Mouse (Mus musculus) lung, adult 2 months (tissue): ENCODE measurements at regions not wholly inside any gene's neighbourhood (a gene's known extent, or its start where the extent isn't known, plus 50 kb on each side); places are given as distances from the start of the nearest gene placed in this dataset.
A peak's percentile ranks its signal among the peaks of the same experiment; 100 is the strongest.

Source experiments
- DNase-seq: peaks from one replicate; pipeline ENCODE4 v3.0.0; 2022
- H3K4me1 ChIP-seq: fragments of 200-500 bp; 2 replicates; pipeline ENCODE4 v1.6.1; 2011; ENCODE audit warnings: low read length; ENCODE audit not compliant: control insufficient read depth, insufficient read depth
- H3K4me3 ChIP-seq: fragments of 200-500 bp; replicated peaks from 2 replicates; pipeline ENCODE3; 2011; ENCODE audit warnings: low read depth, mild to moderate bottlenecking, control low read depth, low read length; ENCODE audit errors: extremely low read depth
- CTCF ChIP-seq: fragments of 200-500 bp; IDR thresholded peaks from 2 replicates; pipeline ENCODE4 v1.5.1; 2011; ENCODE audit warnings: mild to moderate bottlenecking, low read length, control low read depth; ENCODE audit not compliant: insufficient read depth
- POLR2A ChIP-seq: fragments of 200-500 bp; IDR thresholded peaks from 2 replicates; pipeline ENCODE4 v1.6.1; 2011; ENCODE audit warnings: low read depth, mild to moderate bottlenecking, control low read depth, low read length, borderline replicate concordance; ENCODE audit errors: extremely low read depth
- whole genome bisulfite sequencing: fragments of 180-500 bp; shearing (Covaris S2); methylation state at CpG from one replicate; pipeline ENCODE4 v1.1.7; 2018; 5-methylcytosine and 5-hydroxymethylcytosine counted together

GRCm38 (mm10) chr8:15734461-15734860 is 688.6 kb upstream of the BB014433 start:
- no peak for DNase-seq
- TF ChIP-seq CTCF (no peak), POLR2A (no peak)
- no peaks in the 10 kb centered on the region for H3K4me1 ChIP-seq
- WGBS, result 57% methylated on average over 2 of the region's 2 CpGs
- H3K4me3 ChIP-seq, result no peak overlapping the region

- Histone ChIP-seq H3K4me1 (no peaks in the 10 kb centered on the region), H3K4me3 (no peak overlapping the region)
- TF ChIP-seq CTCF (no peak), POLR2A (no peak)
- 79% methylated on average over 2 of the region's 2 CpGs for WGBS
- DNase-seq, result no peak
Observed at GRCm38 (mm10) chr8:15731324-15731723, 685.4 kb upstream of the BB014433 start.

DNA sequence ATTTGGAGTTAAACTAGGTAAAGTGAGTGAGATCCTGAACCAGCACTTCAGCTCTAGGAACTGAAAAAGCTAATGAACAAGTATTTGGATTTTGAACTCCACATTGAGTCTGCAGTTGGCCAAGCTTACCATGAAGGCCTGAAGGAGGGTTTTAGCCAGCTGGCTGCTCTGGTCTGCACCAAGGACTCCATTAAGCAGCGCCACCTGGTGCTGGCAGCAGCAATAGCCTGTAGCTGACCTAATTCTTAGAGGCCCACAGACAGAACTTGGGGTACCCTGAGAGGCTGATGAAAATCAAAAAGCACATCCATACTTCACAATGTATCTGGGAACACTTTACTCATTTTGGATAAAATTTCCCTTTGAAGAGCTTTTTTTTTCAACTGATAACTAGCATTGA is 683.2 kb upstream of the BB014433 start:
- DNase-seq, result peak; percentile 8
- no peak for TF ChIP-seq POLR2A
- TF ChIP-seq CTCF, result peak; percentile 50
- Histone ChIP-seq H3K4me1 (no peaks in the 10 kb centered on the region), H3K4me3 (no peak overlapping the region)
- WGBS, result 6% methylated on average over 1 of the region's 1 CpGs

DNA sequence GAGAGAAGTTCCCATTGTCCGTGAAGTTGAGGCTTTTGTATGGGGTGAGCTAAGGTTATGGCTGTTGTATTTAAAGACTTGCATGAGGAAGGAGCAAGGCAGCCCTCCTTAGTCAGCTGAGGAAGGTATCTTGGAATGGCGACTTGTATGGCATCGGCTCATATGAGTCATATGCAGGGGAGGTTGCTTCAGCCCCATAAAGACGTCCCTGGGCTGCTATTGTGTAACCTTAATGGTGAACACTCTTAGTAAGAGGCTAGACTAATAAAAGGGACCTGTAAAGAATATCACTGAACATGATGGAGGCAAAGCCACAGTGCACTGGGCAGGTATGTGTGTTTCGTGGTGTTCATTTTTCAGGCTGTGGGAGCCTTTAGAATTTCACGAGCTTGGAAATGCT is 680.4 kb upstream of the BB014433 start:
- Histone ChIP-seq H3K4me1 (no peaks in the 10 kb centered on the region), H3K4me3 (no peak overlapping the region)
- TF ChIP-seq CTCF, result no peak
- no peak for TF ChIP-seq POLR2A
- DNase-seq, result no peak
- 87% methylated on average over 6 of the region's 6 CpGs for whole genome bisulfite sequencing
